Mouse (Mus musculus): ENCODE data around the gene Rsph10b.

GRCm38 (mm10) chr5:143993849-143994248 lies 61.0 kb downstream of the Rsph10b start:
- no peak for TF ChIP-seq POLR2A (IDR thresholded peaks at IDR 0.05; ENCODE audit: extremely low read depth, insufficient read depth, low read length)
- no peak for TF ChIP-seq CTCF (IDR thresholded peaks at IDR 0.05; ENCODE audit: extremely low read depth, insufficient read depth, low read length)
